Mouse (Mus musculus) megakaryocyte, embryonic 14.5 days (primary cell): ENCODE data around the gene Plpp6. TPM values are rescaled to one million over a fixed set of nuclear protein-coding genes. Genes with fewer than 3 reads are reported as not detected.

ENCODE experiments used
- H3K27me3 ChIP-seq: replicated peaks from 2 replicates; pipeline ENCODE3; 2012; ENCODE audit warnings: inconsistent platforms
- H3K36me3 ChIP-seq: replicated peaks from 2 replicates; pipeline ENCODE3; 2012; ENCODE audit warnings: low read length, inconsistent platforms, mixed read lengths
- H3K4me1 ChIP-seq: 2 replicates; pipeline ENCODE4 v1.6.1; 2012; ENCODE audit warnings: inconsistent platforms
- H3K4me3 ChIP-seq: replicated peaks from 2 replicates; pipeline ENCODE3; 2012; ENCODE audit warnings: moderate library complexity, mild to moderate bottlenecking, inconsistent platforms
- H3K9me3 ChIP-seq: 2 replicates; pipeline ENCODE4 v1.6.1; 2012; ENCODE audit warnings: inconsistent platforms
- FLI1 ChIP-seq: IDR thresholded peaks from 2 replicates; pipeline ENCODE4 v1.6.1; 2012; ENCODE audit warnings: low read length, inconsistent platforms, mixed read lengths
- GATA1 ChIP-seq: IDR thresholded peaks from 3 replicates; pipeline ENCODE4 v1.6.1; 2012; ENCODE audit warnings: mixed read lengths, low read length, inconsistent platforms, borderline replicate concordance
- polyA plus RNA-seq: library from polyadenylated mRNA; stranded (reverse); fragments of >175 nt; gene quantifications from 2 replicates; pipeline ENCODE4 v1.2.3, GENCODE M21; 2012; ENCODE audit warnings: low replicate concordance; ENCODE audit not compliant: insufficient read depth

Plpp6 gene
- polyA plus RNA-seq, 1 experiment, result 7.0 TPM

DNA sequence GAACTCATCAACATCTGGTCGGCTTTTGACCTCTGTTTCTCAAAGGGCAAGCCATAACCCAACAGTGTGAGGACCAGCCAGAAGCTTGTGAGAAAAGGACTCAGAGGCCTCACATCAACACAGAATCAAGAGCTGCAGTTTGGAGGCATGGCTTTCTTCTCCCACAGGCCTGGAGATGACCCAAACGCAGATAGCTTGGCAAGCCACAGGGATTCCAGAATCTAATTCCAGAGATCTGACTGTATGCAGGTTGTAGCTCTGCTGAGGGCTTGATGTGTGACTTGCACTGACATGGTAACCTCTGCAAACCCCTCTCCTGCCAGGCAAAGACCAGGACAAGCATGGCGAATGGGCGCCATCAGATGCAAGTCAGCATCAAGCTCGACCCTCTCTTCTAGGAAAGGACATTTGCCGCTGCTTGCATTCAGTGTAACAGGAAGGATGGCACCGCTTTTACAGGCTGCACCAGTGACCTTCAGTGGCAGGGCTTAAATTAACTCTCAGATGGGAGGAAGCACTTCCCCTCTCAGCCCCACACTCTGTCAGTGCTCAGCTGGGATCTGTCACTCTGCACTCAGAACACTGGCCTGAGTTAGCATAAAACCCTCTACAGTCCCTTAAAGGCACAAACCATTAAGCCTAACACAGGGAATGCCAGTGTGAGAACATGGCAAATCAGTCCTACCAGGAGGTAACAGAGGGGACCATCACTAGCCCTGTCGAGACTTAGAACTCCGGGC is 23.4 kb upstream of the Plpp6 start:
- no peaks in the 10 kb centered on the region for H3K36me3 ChIP-seq
- no peak for TF ChIP-seq FLI1
- no peak for TF ChIP-seq GATA1
- peak overlapping the region; percentile 38 for H3K4me3 ChIP-seq
- peaks cover 57% of the 10 kb centered on the region for H3K4me1 ChIP-seq
- H3K27me3 ChIP-seq, result no peaks in the 10 kb centered on the region
- H3K9me3 ChIP-seq, result no peaks in the 10 kb centered on the region

DNA sequence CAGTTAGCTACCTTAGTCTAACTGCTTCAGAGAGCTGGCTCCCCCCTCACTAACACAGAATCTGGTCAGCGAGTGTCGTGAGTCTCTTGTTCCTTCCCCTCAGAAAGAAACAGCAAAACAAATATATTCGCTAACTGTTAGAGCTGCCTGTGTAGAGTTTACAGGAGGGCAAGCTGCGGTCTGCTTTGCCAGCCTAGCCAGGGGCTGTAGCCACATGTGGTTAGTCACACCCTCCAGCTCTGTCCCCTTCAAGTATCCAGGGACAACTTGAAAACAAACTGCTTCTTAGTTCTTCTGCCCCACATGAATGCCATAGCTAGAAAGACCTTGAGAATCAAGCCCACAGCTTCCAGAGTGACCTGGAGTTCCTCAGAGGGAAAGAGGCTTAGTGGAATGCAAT is 22.5 kb upstream of the Plpp6 start:
- TF ChIP-seq GATA1 (no peak), FLI1 (no peak)
- peaks cover 59% of the 10 kb centered on the region for H3K4me1 ChIP-seq

DNA sequence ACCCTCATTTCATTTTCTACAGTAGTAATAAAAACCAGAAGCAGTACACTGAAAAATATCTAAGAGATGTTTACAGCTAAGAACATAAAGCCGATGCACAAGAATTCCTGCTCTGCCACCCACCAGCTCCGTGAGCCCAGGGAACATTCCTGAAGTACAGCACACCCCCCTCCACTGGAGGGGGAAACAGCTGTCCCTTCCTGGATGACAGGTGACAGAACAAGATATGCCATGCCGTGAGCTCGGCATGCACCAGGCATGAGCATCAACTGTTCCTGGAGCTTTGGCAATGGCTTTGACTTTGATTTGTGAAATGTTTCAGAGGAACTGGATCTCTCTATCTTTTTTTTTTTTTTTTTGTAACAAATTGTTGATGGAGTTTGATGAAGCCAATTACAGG is 17.0 kb upstream of the Plpp6 start:
- Histone ChIP-seq H3K9me3 (peaks cover 11% of the 10 kb centered on the region), H3K36me3 (peaks cover 7% of the 10 kb centered on the region), H3K27me3 (no peaks in the 10 kb centered on the region), H3K4me1 (peaks cover 44% of the 10 kb centered on the region), H3K4me3 (peak overlapping the region; percentile 64)
- TF ChIP-seq FLI1, result no peak
- TF ChIP-seq GATA1, result no peak

More for the DNA sequence above, 22.5 kb upstream of the Plpp6 start:
- no peak overlapping the region for H3K4me3 ChIP-seq
- no peaks in the 10 kb centered on the region for H3K36me3 ChIP-seq
- no peaks in the 10 kb centered on the region for H3K27me3 ChIP-seq
- H3K9me3 ChIP-seq, result no peaks in the 10 kb centered on the region

DNA sequence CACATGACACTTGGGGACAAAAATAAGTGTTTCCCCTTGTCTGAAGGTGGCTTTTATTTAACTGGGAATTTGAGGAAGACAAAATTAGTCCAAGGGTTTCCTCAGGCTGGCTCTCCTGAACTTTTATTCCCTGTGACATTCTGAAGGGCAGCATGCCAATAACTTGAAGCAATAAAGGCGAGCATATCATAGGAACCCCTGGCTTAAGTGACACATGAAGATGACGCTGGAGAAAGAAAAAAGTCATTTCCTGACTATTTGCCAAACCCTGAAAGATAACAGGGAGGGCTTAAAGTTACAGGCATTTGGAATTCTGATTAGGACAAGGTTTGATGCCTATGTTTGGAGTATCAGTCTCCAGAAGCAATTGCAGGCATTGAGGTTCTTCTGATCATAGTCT is 16.4 kb upstream of the Plpp6 start:
- TF ChIP-seq FLI1 (no peak), GATA1 (no peak)
- H3K27me3 ChIP-seq, result no peaks in the 10 kb centered on the region
- H3K9me3 ChIP-seq, result peaks cover 11% of the 10 kb centered on the region
- peaks cover 44% of the 10 kb centered on the region for H3K4me1 ChIP-seq
- no peak overlapping the region for H3K4me3 ChIP-seq
- H3K36me3 ChIP-seq, result peaks cover 7% of the 10 kb centered on the region

DNA sequence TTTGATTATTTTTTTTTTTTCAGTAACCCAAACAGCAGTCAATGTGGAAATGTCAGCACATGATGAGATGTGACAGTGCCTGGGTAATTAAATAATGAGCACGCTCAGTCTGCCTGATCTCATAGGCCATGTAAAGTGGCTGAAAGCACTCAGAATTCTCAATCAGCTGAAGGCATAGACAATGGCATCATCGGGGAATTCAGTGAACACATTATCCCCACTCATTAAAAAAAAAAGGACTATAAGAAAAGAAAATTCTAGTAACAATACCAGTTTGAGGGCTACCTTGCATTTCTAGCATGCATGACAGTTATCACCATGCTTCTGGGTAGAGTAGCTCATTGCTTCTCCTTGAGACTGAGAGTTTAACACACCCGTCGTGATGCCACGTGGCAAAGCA is 12.5 kb upstream of the Plpp6 start:
- H3K9me3 ChIP-seq, result peaks cover 11% of the 10 kb centered on the region

DNA sequence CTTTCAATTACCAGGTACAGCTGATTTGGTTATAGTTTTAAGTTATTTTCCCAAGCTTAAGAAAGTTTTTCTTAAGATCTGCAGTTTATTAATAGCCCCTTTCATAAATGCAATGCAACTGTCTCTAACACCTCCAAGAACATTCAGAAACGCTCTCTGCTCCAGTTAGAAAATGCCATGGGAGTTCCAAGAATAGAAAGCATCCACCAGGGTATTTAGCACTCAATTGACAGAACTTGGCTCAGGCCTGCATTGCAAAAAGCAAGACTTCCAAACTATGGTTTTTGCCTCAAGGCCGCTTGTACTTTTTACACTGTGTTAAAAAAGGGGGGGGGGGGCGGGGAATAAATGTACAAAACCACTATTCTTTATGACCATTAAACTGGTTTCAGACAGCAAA is 640 bp upstream of the Plpp6 start:
- Histone ChIP-seq H3K36me3 (peaks cover 15% of the 10 kb centered on the region), H3K4me1 (peaks cover 43% of the 10 kb centered on the region), H3K9me3 (no peaks in the 10 kb centered on the region), H3K4me3 (no peak overlapping the region), H3K27me3 (no peaks in the 10 kb centered on the region)
- TF ChIP-seq FLI1 (no peak), GATA1 (no peak)

More for the DNA sequence above, 12.5 kb upstream of the Plpp6 start:
- TF ChIP-seq FLI1 (no peak), GATA1 (no peak)
- no peaks in the 10 kb centered on the region for H3K27me3 ChIP-seq
- no peak overlapping the region for H3K4me3 ChIP-seq
- H3K36me3 ChIP-seq, result peaks cover 7% of the 10 kb centered on the region
- peaks cover 17% of the 10 kb centered on the region for H3K4me1 ChIP-seq

DNA sequence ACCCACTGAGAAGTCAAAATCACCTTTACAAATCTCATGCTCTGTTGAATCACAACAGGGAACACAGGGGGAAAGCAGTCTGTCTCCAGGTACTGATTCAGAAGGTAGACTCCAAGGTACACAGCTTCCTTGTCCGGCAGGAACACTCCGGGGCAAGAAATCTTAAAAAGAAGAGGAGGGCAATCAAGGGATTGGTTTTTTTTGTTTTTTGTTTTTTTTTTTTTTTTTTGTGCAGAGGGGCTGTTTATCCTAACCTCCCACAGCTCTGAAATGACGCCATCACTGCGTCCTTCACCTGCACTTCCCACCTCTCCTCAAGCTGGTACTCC is 276 bp upstream of the Plpp6 start:
- Histone ChIP-seq H3K4me3 (peak overlapping the region; percentile 98), H3K36me3 (peaks cover 17% of the 10 kb centered on the region), H3K27me3 (no peaks in the 10 kb centered on the region), H3K9me3 (no peaks in the 10 kb centered on the region), H3K4me1 (peaks cover 43% of the 10 kb centered on the region)
- TF ChIP-seq GATA1 (no peak), FLI1 (no peak)

DNA sequence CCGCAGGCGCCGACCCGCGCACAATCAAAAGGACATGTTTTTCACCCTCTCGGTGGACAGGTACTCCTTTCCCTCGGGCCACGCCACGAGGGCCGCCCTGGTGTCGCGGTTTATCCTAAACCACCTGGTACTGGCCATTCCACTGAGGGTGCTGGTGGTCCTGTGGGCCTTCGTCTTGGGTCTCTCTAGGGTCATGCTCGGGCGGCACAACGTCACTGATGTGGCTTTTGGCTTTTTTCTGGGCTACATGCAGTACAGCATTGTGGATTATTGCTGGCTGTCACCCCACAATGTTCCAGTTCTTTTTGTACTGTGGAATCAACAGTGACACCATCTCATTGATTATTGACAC is 775 bp downstream of the Plpp6 start:
- H3K36me3 ChIP-seq, result peaks cover 17% of the 10 kb centered on the region
- H3K4me3 ChIP-seq, result peak overlapping the region; percentile 98
- H3K27me3 ChIP-seq, result no peaks in the 10 kb centered on the region
- H3K4me1 ChIP-seq, result peaks cover 43% of the 10 kb centered on the region
- no peaks in the 10 kb centered on the region for H3K9me3 ChIP-seq
- TF ChIP-seq FLI1 (no peak), GATA1 (no peak)

DNA sequence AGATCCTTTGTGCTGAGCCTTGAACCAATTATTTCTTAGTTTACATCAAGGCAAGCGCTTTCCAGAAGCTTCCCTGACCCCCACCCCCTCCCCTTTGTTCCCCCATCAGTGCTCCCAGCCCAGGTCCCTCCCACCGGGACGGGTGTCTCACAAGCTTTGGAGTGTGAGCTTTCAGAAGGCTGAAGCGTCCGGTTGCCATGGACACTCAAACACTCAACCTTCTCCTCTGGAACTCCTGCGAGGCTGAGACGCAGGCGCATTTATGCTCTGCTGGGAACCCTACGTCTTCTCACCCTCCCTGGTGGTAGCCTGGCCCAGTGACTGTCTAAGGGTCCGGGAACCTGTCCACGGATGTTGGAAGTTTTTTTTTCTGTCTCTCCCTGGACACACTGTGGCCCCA is 3.9 kb downstream of the Plpp6 start, which contains the start of gene 4430402I18Rik:
Gene 4430402I18Rik, minus strand, starts transcription at position 149 of the 400 bp plus-strand sequence.
- Histone ChIP-seq H3K4me1 (peaks cover 36% of the 10 kb centered on the region), H3K9me3 (no peaks in the 10 kb centered on the region), H3K36me3 (peaks cover 17% of the 10 kb centered on the region), H3K27me3 (no peaks in the 10 kb centered on the region), H3K4me3 (no peak within 1 kb of the TSS)
- no peak for TF ChIP-seq FLI1
- no peak for TF ChIP-seq GATA1

DNA sequence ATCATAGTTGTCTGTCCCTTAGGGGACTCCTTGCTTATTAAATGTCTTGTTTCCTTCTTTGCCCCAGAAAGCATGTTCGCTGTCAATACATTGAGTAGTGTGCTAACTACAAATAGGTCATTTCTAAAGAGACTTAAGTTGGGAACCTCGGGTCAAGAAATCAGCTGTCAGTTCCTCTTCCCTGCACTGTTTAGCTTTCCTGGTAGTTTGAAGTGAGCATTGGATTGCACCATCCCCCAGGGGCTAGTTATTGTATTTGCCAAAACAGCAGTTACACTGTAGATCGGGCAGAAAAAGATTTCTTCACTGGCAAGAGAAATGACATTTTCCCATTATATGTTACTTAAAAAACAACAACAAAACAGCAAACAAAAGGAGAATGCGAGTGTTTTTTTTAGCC is 4.4 kb downstream of the Plpp6 start:
- peaks cover 17% of the 10 kb centered on the region for H3K36me3 ChIP-seq
- no peaks in the 10 kb centered on the region for H3K27me3 ChIP-seq
- H3K4me3 ChIP-seq, result no peak overlapping the region
- TF ChIP-seq GATA1 (no peak), FLI1 (no peak)
- no peaks in the 10 kb centered on the region for H3K9me3 ChIP-seq
- peaks cover 36% of the 10 kb centered on the region for H3K4me1 ChIP-seq

DNA sequence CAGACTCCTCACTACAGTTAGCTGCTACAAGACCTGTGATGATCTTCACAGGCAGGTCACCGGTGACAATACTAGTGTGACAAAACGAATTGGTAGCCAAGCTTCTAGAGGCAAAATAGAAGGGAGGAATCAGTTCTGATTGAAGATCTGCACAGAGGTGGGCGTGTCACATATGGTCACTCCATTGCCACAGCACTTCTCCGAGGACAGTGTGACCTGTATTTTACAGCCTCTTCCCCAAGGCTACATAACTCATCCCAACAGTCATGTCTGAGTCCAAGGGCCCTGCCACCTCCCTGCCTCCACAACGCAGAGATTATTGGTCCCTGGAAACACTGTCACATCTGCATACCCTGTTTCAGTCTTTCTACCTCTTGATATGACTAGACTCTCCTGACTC is 5.5 kb downstream of the Plpp6 start:
- no peak for TF ChIP-seq FLI1
- TF ChIP-seq GATA1, result no peak
- Histone ChIP-seq H3K4me3 (no peak overlapping the region), H3K4me1 (peaks cover 29% of the 10 kb centered on the region), H3K36me3 (peaks cover 17% of the 10 kb centered on the region), H3K27me3 (peaks cover 2% of the 10 kb centered on the region), H3K9me3 (no peaks in the 10 kb centered on the region)
